Mouse (Mus musculus) frontal cortex, adult 2 months (tissue): ENCODE measurements around the gene Tet3. TPM values are rescaled to one million over a fixed set of nuclear protein-coding genes. Genes with fewer than 3 reads are reported as not detected.

ENCODE experiments used
- DNase-seq, 2 experiments: peaks; one replicate each; pipeline ENCODE4 v3.0.0; 2022; ENCODE audit warnings: low spot score in 1 of 2; ENCODE audit errors: extremely low spot score in 1 of 2
- polyA plus RNA-seq: library from polyadenylated mRNA; depleted of rRNA; stranded (reverse); fragments of >200 nt; gene quantifications from 2 replicates; pipeline ENCODE4 v1.2.3, GENCODE M21; 2012

Gene Tet3
- polyA plus RNA-seq, 1 experiment: 18.9 TPM

DNA sequence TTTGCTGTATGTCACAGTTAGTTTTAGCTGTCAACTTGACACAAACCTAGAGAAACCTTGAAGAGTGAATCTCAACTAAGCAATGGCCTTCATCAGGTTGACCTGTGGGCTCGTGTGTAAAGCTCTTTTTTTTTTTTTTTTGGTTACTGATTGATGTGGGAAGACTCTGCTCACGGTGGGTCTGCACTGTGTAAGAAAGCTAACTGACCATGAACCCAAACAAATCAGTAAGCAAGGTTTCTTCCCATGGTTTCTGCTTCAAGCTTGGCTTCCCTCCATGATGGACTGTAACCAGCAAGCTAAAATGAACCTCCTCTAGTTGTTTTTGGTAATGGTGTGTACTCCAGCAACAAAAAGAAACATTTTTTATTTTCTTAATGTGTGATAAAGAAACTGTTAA, 20.3 kb upstream of the Tet3 start:
- no peak for DNase-seq

DNA sequence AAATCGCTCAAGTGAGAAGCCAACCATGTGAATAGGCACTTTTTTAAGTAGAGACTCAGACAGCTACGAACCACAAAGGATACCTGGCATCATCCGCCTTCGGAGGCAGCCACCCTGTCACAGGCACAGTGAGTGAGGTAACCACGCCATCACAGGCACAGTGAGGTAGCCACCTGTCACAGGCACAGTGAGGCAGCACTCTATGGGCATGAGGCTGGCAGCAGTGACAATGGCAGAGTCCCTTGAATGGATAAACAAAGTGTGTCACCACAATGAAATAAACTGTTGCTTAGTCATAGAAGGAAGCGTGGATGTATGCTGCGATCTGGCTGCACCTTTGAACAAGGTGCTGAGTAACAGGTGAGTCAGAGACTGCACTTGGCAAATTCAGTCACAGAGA, 19.7 kb upstream of the Tet3 start:
- no peak for DNase-seq

DNA sequence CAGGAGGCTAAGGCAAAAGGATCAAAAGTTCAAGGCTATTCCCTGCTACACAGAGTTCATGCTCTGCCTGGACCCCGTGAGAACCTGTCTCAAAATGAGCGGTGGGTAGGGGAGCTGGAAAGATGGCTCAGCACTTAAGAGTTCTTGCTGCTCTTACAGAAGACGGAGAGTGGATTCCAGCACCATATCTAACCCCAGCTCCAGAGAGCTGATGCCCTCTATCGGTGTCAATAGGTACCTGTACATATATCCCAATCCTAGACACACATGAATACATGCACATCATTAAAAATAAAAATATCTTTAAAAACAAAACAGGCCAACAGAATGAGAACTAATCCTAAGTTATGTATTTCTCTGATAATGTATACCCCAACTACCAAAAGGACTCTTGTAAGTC, 19.3 kb upstream of the Tet3 start:
- DNase-seq: no peak

DNA sequence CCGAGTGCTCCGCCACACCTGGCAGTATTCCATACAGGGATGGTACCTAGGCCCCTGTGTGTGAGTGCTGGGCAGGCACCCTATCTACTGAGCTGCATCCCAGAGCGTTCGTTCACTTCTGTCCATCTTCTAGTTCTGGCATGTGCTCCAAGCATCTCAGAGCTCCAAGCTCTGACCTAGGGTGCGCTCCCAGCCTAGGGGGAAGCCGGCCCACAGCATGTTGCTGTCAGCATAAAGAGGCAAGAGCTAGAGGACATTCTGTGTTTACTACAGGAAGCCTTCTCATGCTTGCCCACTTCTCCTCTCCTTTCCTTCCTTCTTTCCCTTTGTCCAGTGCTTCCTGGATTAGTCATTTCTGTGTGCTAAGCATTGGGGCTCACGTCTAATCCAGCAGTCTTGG, 16.5 kb upstream of the Tet3 start:
- no peak for DNase-seq

DNA sequence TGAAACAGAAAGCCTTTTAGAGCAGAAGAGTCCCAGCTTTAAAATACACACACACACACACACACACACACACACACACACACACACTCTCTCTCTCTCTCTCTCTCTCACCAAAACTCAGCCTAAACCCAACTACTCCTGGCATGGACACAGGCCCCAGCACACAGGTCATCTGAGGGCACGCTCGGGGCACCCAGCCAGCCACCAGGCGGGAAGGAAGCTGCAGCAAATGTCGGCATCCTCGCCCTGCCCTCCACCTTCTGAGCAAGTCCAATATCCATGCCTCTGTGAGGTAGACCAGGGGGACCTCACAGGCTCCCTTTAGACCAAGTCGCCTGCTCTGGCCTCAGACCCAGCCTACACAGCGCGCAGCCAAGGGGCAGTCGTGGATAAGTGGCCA, 14.4 kb upstream of the Tet3 start:
- DNase-seq: no peak

DNA sequence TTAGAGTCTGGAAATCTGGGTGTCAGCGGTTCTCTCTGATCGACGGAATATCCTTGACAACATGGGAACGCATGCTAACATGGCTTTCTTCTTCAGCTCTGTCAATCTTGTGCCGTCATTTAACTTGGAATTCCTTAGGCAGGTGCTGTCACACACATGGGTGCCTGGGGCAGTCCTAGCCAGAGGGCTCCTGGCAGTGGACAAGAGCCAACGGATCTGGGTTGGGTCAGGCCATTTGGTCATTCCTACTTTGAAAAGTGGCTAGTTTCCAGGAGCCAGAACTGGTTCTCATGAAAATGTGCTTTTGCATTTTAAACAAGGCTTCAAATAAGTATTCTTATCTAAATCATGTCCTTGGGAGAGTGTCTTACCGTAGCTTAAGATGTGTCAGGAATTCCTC, 12.9 kb upstream of the Tet3 start:
- DNase-seq: no peak

DNA sequence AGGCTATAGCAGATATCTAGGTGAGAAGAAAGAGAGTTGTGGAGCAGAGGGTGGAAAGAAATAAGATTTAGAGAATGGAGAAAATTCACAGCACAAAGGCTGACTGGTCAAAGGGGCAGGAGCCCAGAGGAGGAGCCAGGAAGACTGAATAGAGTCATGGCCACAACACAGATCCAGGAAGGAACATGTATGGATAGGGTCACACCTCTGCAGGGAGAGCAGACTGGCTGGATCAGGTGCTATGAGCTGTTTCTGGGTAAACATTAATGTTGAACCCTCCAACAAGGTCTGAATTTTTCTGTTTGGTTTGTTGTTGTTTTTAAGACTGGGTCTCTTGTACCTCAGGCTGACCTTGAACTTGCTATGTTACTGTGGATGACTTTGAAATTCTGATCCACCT, 5.1 kb upstream of the Tet3 start:
- no peak for DNase-seq

DNA sequence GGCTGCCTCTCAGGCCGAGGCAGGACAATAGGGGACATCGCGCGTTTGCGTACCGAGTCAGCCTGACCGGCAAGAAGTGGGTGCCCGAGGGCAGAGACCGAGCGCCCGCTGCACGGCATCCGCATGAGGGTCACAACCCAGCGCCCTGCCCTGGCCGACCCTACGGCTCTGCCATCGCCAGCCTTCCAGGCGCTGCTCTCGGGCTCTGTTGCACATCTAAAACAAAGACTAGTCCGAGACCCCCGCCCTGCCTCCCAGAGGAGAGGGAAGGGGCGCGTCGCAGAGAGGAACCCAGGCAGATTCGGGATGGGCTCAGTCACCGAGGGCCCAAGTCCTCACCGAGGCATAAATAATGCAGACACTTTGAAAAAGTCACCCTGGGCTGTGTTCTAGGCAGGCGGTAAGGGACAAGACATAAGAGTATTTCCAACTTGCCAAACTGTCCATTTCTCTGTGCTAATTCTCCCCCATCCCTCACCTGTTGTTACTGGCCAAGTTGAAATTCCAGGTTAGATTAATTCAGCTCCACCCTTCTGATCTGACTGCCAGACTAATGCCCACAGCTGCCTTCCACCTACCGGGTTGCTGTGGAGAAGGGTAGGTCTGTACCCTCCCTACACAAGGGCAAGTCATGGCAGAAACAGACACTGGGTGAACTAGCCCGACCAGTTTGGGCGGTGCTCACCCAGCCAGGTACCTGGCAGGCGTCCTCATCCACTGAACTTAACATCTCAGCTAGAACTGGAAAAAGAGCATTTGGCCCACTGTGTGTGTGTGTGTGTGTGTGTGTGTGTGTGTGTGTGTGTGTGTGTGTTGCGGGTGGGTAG, 1.7 kb downstream of the Tet3 start:
- no peak for DNase-seq

DNA sequence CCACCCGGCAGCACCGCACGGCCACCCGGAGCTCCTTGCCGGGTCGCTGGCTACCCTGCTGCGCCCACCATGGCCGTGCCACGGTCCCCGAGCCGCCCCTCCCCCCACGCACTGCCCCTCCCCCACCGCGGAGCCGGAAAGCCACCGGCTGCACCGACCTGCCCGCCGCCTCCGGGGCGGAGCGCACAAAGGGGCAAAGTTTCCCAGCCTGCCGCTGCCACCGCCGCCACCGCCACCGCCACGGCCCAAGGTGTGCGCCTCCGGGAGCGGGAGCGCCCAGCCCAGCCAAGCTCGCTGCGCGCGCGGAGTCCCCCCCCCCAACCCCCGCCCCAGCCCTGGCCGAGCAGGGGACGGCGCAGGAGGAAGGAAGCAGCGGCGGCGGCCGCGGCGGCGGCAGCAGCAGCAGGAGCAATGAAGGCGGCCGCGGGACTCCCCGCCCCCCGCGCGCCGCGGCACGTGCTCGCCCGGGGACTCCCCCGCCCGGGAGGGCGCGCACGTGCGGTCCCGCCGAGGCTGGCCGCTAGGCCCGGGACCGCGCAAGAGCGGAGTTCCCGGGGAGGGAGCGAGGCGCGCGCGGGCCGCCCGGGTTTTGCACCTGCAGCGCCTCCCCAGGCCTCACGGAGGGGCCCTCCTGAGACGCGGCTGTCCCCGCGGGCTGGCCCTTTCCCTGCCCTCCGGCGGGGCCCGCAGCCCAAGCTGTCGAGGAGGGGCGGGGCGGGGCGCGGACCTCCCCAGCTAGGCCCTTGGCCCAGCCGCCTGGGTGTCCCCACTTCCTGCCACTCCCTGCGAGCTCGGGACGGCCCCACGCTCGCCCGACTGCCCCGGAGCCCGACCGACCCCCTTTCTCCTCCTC, 2.5 kb downstream of the Tet3 start:
- peak in 1 of 2 experiments; percentile 33 for DNase-seq

DNA sequence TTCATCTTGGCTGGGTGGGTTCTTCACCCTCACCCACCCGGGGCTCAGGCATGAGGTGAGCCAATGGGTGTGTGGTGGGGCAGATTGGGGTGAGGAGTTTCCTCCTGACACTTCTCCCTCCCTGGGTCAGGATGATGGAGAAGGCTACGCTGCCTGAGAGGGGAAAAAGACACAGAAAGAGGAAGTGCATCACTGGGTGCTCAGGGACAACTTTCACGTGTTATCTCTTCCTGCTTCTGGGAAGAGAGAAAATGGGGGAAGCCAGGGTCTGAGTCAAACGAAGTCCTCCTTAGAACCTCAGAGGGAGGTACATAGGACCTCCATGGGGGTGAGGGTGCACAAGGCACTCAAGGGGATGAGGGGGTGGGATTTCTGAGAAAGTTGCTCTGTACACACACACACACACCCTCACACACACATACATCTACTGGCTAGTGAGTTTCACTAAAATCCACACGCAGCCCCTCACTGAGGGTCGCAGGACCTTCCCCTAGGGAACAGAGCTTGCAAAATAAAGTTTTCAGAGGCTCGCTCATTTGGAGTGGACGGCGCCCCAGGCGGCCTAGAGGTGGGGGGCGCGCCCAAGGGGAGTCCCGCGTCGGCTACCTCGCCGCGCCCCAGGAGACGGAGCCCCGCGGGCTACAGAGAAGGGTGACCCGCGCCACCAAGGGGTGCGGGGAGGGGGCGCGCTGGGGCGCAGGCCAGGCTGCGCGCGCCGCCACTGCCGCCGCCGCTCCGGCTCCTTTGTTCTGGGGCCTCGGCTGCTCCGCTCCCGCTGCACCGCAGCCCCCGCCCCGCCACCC, 3.4 kb downstream of the Tet3 start:
- DNase-seq: no peak

DNA sequence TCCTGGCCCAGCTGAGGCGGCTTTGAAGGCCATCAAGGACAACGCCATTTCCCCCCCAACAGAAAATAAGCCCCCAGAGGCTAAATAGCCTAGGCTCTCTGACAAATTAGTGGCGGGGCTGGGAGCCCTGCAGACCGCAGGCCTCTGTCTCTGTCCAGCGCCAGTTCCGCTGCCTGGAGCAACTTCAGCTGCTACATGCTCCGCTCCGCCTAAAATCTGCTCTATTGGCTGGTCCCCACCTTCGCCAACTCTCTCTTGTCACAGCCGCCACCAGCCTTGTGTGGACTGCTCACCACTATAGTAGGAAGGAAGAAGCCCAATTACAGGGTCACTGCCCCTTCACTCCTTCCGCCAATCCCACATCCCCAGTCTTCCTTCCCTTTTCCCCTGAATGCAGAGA, 5.2 kb downstream of the Tet3 start:
- DNase-seq: no peak

DNA sequence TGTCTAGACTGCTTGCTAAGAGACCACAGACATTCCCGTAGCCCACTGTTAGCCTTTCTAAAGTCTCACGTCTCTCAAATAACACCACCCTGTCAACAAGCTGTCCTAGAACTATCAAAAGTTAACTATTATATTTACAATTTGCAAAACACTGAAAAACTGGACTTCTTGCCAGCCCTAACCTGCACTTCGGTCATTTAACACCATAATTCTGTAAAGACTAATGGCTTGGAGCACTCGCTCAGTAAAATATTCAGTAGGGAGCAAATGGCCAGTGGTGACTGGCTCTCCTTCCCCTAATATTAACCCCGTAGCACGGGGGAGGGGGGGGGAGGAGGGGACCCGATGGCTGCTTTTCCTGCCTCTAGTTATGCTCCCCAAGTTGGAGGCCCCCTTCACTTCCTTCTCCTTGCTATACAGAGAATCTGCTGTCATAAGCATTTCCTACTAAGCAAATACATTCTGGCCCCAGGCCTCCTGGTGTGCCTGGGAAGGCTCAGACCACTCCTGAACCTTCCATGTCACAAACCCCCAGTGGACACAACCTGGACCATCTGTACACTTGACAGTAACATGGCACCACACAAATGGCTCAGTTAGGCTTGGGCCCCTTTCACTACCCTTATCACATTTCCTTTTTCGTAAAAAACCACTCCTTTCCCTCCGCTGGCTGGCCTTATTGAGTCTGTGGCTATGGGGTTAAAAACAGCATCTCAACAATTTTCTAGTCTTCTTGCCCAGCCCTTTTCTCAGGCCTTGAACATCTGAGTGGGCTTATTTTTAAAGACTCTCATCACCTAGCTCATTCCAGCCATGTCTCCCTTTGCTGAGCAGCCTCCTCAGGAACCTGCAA, 8.2 kb downstream of the Tet3 start:
- DNase-seq: no peak

DNA sequence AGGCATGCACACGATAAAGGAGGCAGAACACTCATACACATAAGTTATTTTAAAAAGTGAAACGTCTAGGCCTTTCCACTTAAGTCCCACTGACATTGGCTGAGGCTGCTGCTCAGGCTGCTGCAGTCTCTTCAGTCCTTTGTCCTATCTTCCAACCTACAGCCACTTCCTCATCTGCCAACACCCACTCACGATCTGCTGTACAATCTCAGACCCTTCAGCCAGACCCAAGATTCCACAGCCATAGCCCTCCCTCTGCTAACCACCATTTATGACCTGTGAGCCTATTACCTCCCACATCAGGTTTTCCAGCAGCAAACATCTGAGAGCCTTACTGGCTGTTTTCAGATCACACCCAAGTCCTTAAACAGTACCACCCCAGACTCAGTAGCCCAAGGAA, 9.4 kb downstream of the Tet3 start:
- DNase-seq: no peak

DNA sequence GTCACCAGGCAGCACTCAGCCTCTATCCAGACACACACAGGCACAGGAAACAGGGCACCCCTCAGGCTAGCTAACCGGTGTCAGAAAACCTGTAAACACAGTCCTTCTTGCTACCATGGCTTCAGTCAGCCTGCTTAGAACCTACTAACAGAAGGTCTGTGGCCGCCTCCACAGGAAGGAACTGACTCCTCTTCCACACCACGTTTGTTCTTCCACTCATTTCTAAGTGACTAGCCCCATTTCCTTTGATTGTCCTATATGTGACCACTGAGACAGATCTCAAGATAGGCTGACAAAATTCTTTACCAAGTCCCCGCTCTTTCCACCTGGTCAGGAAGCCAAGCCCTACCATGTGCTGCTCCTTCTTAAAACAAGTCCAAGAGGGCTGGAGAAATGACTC, 10.0 kb downstream of the Tet3 start:
- no peak for DNase-seq

DNA sequence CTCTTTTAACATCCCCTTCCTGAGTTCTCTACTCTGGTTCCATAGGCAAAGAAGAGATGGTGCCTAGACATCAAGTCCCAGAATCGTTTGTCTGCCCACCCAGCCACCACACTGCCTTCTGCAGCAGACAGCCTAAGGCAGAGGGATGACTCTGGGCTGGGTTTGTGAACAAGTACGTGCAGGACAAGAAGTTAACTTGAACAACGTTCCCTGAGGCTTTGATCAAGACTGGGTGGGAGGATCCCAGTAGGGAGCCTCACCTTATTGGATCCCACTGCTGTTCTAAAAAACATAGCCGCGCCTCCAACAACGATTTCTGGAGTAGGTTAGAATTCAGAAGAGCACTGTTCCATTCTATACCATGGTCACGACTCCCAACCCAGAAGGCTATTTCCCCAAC, 11.9 kb downstream of the Tet3 start:
- no peak for DNase-seq

DNA sequence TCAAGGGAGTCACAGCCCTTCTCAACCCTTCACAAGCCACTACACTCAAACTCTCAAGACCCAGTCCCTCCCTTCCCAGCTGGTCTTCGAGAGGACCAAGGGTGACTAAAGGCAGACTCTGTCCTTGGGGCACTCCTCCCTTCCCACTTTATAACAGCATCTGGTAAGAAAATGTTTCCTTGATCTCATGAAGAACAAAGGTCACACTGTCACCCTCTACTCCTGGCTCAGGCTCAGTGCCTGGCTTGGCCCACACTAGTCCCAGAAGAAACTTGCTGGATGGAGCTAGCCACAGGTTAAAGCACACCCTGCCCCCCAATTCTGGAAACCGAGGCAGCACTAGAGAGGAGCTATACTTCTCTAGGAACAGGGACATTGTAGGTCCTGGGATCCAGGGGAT, 13.1 kb downstream of the Tet3 start:
- DNase-seq: no peak

DNA sequence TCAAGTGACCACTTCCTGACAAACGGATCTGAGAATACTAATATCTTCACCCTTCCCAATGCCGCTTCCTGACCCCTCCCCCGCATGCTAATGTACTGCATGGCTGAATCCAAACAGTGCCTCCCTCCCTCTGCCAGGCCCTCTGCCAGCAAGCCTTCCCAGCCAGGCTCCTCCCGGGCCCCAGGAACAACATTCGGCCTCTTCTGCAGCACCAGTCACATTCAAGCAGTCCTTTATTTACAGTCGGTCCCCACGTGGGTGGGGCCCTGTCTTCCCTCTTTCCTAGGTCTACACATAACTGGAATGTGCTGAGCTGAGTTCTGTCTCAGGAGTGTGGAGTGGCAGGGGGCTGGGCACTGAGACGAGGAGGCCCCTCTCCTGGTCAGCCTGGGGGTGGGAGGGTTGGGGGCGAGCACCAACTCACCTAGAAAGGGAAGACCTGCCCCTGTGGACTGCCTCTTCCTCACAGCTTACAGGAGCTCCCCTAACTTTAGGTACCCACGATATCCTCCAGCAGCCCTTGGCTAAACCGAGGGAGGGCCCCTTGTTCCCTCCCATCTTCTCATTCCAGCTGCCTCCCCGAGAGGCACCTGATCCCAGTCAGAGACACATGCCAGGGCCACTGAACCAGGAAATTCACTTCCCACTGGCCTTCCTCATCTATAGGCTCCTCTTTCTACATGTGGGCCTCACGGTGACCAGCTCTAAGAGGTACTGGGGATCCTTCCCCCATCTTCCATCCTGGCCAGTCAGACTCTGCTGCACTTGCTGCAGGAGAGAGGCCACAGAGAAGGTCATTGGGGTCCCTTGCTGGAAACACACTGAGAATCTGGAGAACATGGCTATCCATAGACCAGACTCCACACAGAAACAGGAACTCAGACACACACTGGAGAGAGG, 15.2 kb downstream of the Tet3 start:
- peak; percentile 33 to 74 for DNase-seq

DNA sequence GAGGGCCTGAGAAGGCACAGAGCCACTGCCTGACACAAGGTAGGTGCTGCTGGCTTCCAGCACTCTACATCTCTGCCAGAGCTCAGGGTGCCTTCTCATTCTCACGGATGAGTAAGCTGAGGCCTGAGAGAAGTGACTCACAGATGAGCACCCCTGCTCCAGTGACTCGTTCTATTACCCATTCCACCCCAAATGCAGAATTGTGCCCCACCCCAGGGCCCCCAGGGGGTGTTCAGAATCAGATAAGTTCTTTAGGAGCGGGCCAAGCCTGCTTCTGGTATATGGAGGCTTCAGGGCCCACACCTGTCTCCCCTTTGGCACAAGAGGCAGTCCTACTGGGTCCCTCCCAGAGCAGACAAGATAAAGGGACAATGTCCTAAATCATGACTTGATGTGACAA, 16.2 kb downstream of the Tet3 start:
- peak; percentile 28 to 60 for DNase-seq
